ENCODE assay signal across 8 mouse cellular contexts in the genomic region with DNA sequence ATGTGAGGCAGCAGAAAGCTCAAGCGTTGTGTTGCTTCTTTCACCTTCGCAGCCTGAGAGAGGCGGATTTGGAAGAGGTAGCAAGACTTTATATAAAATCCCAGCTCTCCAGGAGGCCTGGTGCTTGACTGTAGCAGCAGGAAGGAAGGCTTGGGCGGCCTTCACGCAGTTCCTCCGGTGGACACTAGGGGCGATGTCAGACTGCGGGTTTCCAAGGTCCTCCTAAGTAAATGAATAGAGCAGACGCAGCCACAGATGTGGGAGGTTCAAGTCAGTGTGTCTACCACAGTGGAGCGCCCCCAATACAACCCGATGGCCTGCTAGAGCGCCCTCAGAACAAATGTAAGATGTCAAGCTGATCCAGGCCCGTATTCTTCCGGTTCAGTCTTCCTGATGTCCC.
DNase-seq lines count a peak whose midpoint lies in the region; ATAC-seq lines count a peak whose summit lies in the region.

No protein-coding gene starts in this region.

- DNase-seq in heart, adult 18-20 months: peak; percentile 64 to 86
- peak; percentile 89 for DNase-seq in brain, adult 2 months (ENCODE audit: low read depth, low spot score)
- DNase-seq in left cerebral cortex, adult 8-10 months (ENCODE audit: low spot score in 2 of 2): peak; percentile 73 to 86
- DNase-seq in midbrain, embryonic 14.5 days: peak; percentile 78
- peak; percentile 26 to 41 for DNase-seq in spleen, postnatal 36 days (ENCODE audit: low spot score in 2 of 2)

- 15% methylated on average over 14 of the region's 14 CpGs for WGBS in heart, embryonic 12.5 days
- 23% methylated on average over 14 of the region's 14 CpGs for WGBS in forebrain, embryonic 12.5 days
- 22% methylated on average over 14 of the region's 14 CpGs for WGBS in hindbrain, embryonic 12.5 days
- 22% methylated on average over 14 of the region's 14 CpGs for WGBS in midbrain, embryonic 14.5 days

- no peak overlapping the region for H3K4me3 ChIP-seq in heart, embryonic 12.5 days
- no peak overlapping the region for H3K4me3 ChIP-seq in forebrain, embryonic 12.5 days (replicated peaks)
- H3K4me3 ChIP-seq in hindbrain, embryonic 12.5 days: no peak overlapping the region
- H3K4me3 ChIP-seq in midbrain, embryonic 14.5 days (replicated peaks; ENCODE audit: low read depth, low read length): no peak overlapping the region

- H3K27me3 ChIP-seq in heart, embryonic 12.5 days (replicated peaks): no peaks in the 10 kb centered on the region
- no peaks in the 10 kb centered on the region for H3K27me3 ChIP-seq in forebrain, embryonic 12.5 days
- no peaks in the 10 kb centered on the region for H3K27me3 ChIP-seq in hindbrain, embryonic 12.5 days
- no peaks in the 10 kb centered on the region for H3K27me3 ChIP-seq in midbrain, embryonic 14.5 days (ENCODE audit: control insufficient read depth, insufficient read depth, low read length)

- H3K9ac ChIP-seq in heart, embryonic 12.5 days: no peak overlapping the region
- H3K9ac ChIP-seq in forebrain, embryonic 12.5 days: no peak overlapping the region
- no peak overlapping the region for H3K9ac ChIP-seq in hindbrain, embryonic 12.5 days
- no peak overlapping the region for H3K9ac ChIP-seq in midbrain, embryonic 14.5 days (replicated peaks; ENCODE audit: low read length)

- no peak for ATAC-seq in heart, embryonic 12.5 days (ENCODE audit: insufficient number of reproducible peaks, low FRiP score)
- ATAC-seq in forebrain, embryonic 12.5 days (ENCODE audit: low FRiP score): 0 out of 2 replicates have a peak, but pooled peaks have one; percentile 40
- ATAC-seq in hindbrain, embryonic 12.5 days (ENCODE audit: low FRiP score): peak; percentile 41
- no peak for ATAC-seq in midbrain, embryonic 14.5 days (ENCODE audit: low FRiP score, low TSS enrichment)

- no peaks in the 10 kb centered on the region for H3K9me3 ChIP-seq in heart, embryonic 12.5 days (replicated peaks)
- no peaks in the 10 kb centered on the region for H3K9me3 ChIP-seq in forebrain, embryonic 12.5 days
- H3K9me3 ChIP-seq in hindbrain, embryonic 12.5 days (replicated peaks): no peaks in the 10 kb centered on the region
- H3K9me3 ChIP-seq in midbrain, embryonic 14.5 days (ENCODE audit: control insufficient read depth, low read length): no peaks in the 10 kb centered on the region

- no peaks in the 10 kb centered on the region for H3K36me3 ChIP-seq in heart, embryonic 12.5 days
- H3K36me3 ChIP-seq in forebrain, embryonic 12.5 days (replicated peaks): no peaks in the 10 kb centered on the region
- no peaks in the 10 kb centered on the region for H3K36me3 ChIP-seq in hindbrain, embryonic 12.5 days
- no peaks in the 10 kb centered on the region for H3K36me3 ChIP-seq in midbrain, embryonic 14.5 days (ENCODE audit: control insufficient read depth, insufficient read depth, low read length)

- no peak overlapping the region for H3K27ac ChIP-seq in heart, embryonic 12.5 days (ENCODE audit: poor library complexity, severe bottlenecking)
- no peak overlapping the region for H3K27ac ChIP-seq in forebrain, embryonic 12.5 days
- no peak overlapping the region for H3K27ac ChIP-seq in hindbrain, embryonic 12.5 days
- H3K27ac ChIP-seq in midbrain, embryonic 14.5 days (replicated peaks; ENCODE audit: low read depth, low read length): no peak overlapping the region

- H3K4me1 ChIP-seq in heart, embryonic 12.5 days (replicated peaks): peaks cover 7% of the 10 kb centered on the region
- peaks cover 8% of the 10 kb centered on the region for H3K4me1 ChIP-seq in forebrain, embryonic 12.5 days
- peaks cover 10% of the 10 kb centered on the region for H3K4me1 ChIP-seq in hindbrain, embryonic 12.5 days
- no peaks in the 10 kb centered on the region; the same call in 1 of the 2 replicates for H3K4me1 ChIP-seq in midbrain, embryonic 14.5 days (ENCODE audit: control insufficient read depth, insufficient read depth, low read length)

- no peak overlapping the region for H3K4me2 ChIP-seq in heart, embryonic 12.5 days
- no peak overlapping the region for H3K4me2 ChIP-seq in forebrain, embryonic 12.5 days
- H3K4me2 ChIP-seq in hindbrain, embryonic 12.5 days (replicated peaks): no peak overlapping the region
- H3K4me2 ChIP-seq in midbrain, embryonic 14.5 days (ENCODE audit: low read length): no peak overlapping the region

Comparison
In these comparisons a context has a peak if more than half of its experiments do, and no peak if none do; other contexts are left out.
1. DNase-seq: peak in every context shown above with its lines; median percentile 89 in brain, adult 2 months; 80 in left cerebral cortex, adult 8-10 months; 78 in midbrain, embryonic 14.5 days; 75 in heart, adult 18-20 months; 34 in spleen, postnatal 36 days.
2. ATAC-seq: peak in forebrain, embryonic 12.5 days (single experiment) and hindbrain, embryonic 12.5 days (single experiment); none in heart, embryonic 12.5 days (single experiment) and midbrain, embryonic 14.5 days (single experiment).